Mouse (Mus musculus): ENCODE data around the gene Pi16.

Pi16 gene

DNA sequence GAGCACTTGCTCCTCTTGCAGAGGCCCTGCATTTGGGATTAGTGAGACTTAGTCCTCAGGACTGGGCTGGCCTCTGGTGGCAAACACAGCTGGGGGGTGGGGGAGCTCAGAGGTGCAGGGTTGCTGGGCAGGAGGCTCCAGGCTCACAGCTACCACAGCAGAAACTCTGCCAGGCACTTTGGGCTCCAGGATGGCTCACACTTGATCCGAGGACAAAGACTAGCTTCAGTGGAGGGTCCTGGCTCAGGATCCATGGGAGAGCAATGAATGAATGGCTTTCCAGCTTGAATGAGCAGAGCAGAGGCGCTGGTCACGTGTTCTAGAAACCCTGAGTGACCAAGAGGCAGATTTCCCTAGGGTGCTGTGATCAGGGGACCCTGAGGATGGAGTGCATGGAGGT lies 41.4 kb downstream of the Pi16 start:
- DNase-seq = no peak

DNA sequence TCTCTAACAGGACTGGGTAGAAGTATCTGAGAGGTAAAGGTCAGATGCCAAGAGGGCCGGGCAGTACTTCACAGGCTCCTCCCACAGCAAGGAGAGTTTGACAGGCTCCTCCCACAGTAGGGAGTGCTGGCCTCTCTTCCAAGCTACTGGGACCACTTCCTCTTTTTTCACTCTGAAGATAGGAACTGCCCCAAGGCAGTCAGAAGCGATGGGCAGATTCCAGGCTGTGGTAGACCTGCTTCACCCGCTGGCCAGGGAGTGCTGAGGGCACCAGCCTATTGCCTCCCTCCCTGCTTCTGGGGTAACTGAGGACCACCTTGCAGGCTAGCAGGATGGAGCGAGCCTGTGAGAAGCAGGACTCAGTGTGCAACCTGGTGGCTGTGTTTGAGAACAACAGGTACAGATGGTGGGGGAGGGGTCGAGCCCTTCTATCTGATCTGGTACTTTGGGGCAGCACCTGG lies 43.3 kb downstream of the Pi16 start, which contains the start of gene Fgd2:
Gene Fgd2 (plus strand): TSS at position 154 of the 461 bp plus-strand sequence.
- DNase-seq = no peak

DNA sequence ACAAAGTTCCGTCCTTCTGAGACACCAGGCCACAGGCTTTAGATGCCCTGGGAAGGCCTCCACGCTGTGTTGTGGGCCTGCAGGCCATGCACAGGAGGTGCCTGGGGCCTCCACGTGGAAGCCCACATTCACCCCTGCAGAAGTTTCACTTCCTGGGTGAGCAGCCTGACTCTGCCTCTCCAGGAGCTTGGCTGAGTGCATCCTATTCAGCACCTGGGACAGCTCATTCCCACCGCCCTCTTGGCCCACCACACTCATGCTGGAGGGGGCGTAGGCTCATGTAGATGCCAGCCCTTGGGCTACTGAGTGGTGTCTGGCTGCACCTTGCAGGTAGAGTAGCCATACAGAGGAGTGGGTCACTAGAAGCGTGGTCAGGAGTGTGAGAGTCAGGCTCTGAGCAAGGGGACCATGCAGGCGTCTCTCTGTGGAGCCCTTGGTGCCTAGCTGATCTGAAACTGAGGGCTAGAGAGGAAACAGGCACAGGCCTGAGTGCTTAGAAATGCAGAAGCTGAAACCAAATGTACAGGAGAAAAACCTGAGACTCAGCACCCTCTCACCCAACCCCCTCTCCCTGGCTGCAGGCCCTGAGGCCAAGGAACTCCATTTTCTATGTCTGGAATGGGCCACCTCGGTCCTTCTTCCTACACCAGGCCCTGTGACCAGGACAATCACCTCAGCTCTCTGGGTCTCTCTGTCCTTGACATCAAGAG lies 44.7 kb downstream of the Pi16 start:
- DNase-seq = peak; percentile 33

DNA sequence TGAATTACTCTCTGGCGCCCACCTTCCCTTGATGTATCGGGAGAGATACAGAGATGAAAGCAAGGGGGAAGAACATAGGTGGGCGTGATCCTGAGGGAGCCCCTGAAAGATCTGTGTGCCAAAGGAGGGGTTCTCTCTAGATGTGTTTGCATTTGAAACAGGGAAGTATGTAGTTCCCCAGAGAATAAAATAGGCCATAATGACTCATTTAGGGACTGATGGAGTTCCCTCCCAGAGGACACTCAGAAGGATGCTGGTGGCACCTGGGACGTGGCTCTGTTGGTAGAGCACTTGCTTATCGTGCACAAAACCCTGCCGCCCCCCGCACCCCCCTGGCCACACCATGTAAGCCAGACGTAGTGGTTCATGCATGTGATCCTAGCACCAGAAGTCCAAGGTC lies 45.6 kb downstream of the Pi16 start:
- no peak for DNase-seq

DNA sequence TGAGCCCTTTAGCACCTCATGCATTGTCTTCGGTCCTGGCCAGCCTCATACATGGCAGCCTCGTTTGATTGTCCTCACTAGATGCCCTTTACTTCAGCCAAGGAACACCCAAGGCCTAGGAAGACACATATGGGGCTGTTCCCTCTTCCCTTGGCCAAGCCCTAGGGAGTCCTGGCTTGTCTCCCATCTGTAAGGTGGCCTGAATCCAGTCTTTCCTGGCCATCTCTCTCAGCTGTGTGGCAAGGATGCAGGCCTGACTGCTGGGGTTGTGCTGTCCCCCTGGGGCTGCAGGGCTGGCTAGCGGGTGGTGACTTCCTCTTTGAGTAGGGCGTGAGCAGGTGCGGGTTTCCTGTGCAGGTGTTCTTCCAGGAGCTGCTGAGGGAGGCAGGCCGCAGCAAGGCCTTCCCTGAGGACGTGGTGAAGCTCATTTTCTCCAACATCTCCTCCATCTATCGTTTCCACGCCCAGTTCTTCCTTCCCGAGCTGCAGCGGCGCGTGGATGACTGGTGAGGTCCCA lies 47.7 kb downstream of the Pi16 start:
- no peak for DNase-seq

DNA sequence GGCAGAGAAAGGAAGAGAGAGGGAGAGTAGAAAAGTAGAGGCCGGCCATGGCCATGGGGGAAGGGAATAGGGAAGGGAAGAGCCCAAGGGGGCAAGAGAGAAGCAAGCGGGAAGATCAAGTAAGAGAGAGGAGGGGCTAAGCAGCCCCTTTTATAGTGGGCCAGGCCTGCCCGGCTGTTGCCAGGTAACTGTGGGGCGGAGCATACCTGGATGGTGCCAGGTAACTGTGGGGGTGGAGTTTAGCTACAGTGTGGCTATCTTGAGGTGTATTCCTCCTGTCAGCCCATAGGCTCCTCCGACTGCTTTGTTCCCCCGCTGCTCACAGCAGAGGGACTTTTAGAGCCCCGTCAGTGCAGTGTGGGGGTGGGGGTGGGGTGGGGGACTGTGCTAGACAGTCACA lies 51.2 kb downstream of the Pi16 start:
- DNase-seq = peak; percentile 56

DNA sequence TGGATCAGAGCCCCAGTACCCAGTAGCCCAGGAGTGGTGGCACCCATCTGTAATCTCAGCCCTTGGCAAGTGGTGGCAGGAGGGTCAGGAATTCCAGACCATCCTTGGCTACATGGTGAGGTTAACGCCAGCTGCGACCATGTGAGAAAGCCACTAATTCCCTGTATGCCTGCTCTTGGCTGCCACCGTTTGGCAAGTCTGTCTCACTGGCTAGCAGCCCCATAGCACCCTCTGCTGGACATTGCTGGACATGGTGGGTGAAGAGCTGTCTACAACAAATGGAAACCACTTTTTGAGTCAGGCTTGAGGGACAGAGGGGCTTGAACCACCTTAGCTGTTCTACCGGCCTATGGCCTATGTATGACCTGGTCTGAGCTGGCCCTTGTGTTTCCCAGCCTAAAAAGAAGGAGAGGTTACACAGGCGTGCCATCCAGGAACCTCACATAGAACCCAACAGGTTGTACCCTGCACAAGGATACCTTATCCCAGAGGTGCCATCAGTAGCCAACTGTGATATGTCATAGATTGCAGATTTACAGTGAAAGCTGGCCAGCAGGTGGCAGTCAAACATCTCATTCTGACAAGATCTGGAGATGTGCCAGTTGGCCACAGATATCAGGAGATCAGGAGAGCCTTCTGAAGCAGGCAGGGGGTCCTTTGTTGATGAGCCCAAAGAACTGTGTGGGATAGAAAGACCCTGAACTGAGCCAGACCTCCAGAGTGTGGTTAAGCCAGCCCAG lies 53.7 kb downstream of the Pi16 start:
- DNase-seq = peak; percentile 97

DNA sequence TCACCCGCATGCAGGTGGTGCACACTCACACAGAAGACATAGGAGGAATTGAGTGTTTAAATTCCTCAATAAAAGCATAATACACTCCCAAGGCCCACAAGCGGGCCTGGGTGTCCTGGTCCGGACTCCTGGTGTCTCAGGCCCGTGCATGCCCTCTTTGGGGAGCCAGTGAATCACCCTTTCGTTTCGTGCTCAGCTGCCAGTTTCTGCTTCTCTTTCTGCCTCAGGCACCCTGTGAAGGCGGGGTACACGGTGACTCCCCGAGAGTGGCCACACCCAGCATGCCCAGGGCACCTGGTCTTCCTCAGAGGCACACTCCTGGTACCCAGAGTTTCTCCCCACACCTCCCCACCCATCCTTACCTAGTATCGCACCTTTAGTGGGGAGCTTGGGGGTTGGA lies 58.4 kb downstream of the Pi16 start:
- no peak for DNase-seq

DNA sequence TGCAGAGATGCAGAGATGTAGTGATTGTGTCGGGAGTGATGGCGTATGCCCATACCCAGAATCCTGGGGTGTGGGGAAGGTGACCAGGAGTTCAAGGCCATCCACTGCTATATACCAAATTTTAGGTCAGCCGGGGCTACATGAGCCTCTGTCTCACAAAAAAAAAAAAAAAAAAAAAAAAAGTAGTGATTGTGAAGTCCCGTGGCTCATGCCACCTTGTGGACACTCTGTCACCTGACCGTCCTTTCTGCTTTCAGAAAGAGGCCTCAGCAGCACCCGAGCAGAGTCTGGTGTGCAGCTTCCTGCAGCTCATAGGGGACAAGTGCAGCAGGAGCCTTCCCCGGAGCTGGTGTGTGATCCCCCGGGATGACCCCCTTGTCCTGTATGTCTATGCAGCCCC lies 60.6 kb downstream of the Pi16 start:
- DNase-seq = no peak
